Mouse (Mus musculus) heart, postnatal 0 days (tissue): ENCODE measurements at regions not wholly inside any gene's neighbourhood (a gene's known extent, or its start where the extent isn't known, plus 50 kb on each side); places are given as distances from the start of the nearest gene placed in this dataset.

Experiments used
- CTCF ChIP-seq: IDR thresholded peaks from 2 replicates; pipeline ENCODE4 v1.5.1; 2016; ENCODE audit warnings: antibody characterized with exemption, control low read depth, low read depth
- EP300 ChIP-seq: IDR thresholded peaks from 2 replicates; pipeline ENCODE4 v1.6.1; 2016; ENCODE audit warnings: antibody characterized with exemption, low read depth

DNA sequence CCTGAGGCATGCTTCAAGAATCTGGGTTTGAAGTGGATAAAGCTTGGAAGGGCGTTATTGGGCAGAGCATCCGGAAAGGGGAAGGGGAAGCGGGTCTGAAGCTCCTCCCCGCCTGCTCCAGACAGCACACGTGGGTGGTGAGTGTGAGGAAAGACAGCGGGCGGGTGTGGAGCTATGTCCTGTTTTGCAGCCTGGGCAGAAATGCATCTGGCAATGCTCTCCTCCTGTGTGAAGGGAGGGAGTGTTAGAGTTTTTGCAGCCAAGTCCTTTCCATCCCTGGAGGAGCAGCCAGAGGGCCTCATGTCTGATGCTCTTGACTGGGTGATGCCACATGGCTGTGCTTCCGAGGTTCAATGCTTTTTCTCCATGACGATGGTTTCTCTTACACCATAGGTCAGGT is 73.4 kb upstream of the Fndc3a start:
- no peak for TF ChIP-seq EP300
- TF ChIP-seq CTCF, result no peak
